21 mouse cellular contexts compared by ENCODE assay signal in genomic region chr16:48890733-48891132, GRCm38 (mm10). TPM values are rescaled to one million over a fixed set of nuclear protein-coding genes. Genes with fewer than 3 reads are reported as not detected.
A peak's percentile ranks its signal among the peaks of the same experiment; 100 is the strongest.
DNase-seq lines count a peak whose midpoint lies in the region; ATAC-seq and TF ChIP-seq lines count a peak whose summit lies in the region.
"Had no signal": no experiment of that assay in that cellular context is flagged by ENCODE, and none has a peak within 500 bp of the region (broad histone marks: within the 10 kb centered on the region; RNA-seq: fewer than 3 reads in every experiment).

No protein-coding gene starts in this region.

- TF ChIP-seq CTCF in lung, embryonic 14.5 days (IDR thresholded peaks at IDR 0.05; ENCODE audit: low read depth): no peak

- H3K4me2 ChIP-seq in embryonic facial prominence, embryonic 14.5 days (ENCODE audit: low read depth, low read length): no peak overlapping the region
- no peak overlapping the region for H3K4me2 ChIP-seq in lung, embryonic 14.5 days
- no peak overlapping the region for H3K4me2 ChIP-seq in hindbrain, embryonic 14.5 days (replicated peaks)
- H3K4me2 ChIP-seq: embryonic facial prominence, embryonic 15.5 days; heart, embryonic 12.5 days; hindbrain, embryonic 15.5 days had no signal

- ATAC-seq in embryonic facial prominence, embryonic 14.5 days (ENCODE audit: low read depth): no peak
- ATAC-seq in lung, embryonic 14.5 days (ENCODE audit: insufficient read depth): peak; percentile 75; the same call in 1 of the 2 replicates
- ATAC-seq in hindbrain, embryonic 14.5 days (ENCODE audit: low FRiP score): no peak
- ATAC-seq: forebrain, embryonic 14.5 days had no signal

- H3K27ac ChIP-seq in embryonic facial prominence, embryonic 14.5 days (replicated peaks; ENCODE audit: low read depth, low read length): no peak overlapping the region
- H3K27ac ChIP-seq in embryonic facial prominence, embryonic 10.5 days (replicated peaks): no peak overlapping the region
- H3K27ac ChIP-seq in lung, embryonic 14.5 days (ENCODE audit: low read depth): no peak overlapping the region
- no peak overlapping the region for H3K27ac ChIP-seq in hindbrain, embryonic 14.5 days
- H3K27ac ChIP-seq: embryonic facial prominence, embryonic 15.5 days; forebrain, embryonic 10.5 days; gastrocnemius, adult 2 months; hindbrain, embryonic 10.5 days; hindbrain, embryonic 15.5 days had no signal

- no peaks in the 10 kb centered on the region for H3K36me3 ChIP-seq in embryonic facial prominence, embryonic 14.5 days (ENCODE audit: control insufficient read depth, insufficient read depth, low read length)
- no peaks in the 10 kb centered on the region for H3K36me3 ChIP-seq in embryonic facial prominence, embryonic 10.5 days (replicated peaks)
- H3K36me3 ChIP-seq in lung, embryonic 14.5 days (ENCODE audit: insufficient read depth): no peaks in the 10 kb centered on the region
- H3K36me3 ChIP-seq in hindbrain, embryonic 14.5 days (replicated peaks; ENCODE audit: control insufficient read depth, insufficient read depth): no peaks in the 10 kb centered on the region
- H3K36me3 ChIP-seq: embryonic facial prominence, embryonic 15.5 days; forebrain, embryonic 10.5 days; heart, embryonic 12.5 days; hindbrain, embryonic 10.5 days; hindbrain, embryonic 15.5 days had no signal

- H3K9ac ChIP-seq in embryonic facial prominence, embryonic 14.5 days (ENCODE audit: low read depth, low read length): no peak overlapping the region
- no peak overlapping the region for H3K9ac ChIP-seq in lung, embryonic 14.5 days
- H3K9ac ChIP-seq in hindbrain, embryonic 14.5 days: no peak overlapping the region
- H3K9ac ChIP-seq: embryonic facial prominence, embryonic 15.5 days; heart, embryonic 12.5 days; hindbrain, embryonic 15.5 days had no signal

- no peaks in the 10 kb centered on the region for H3K9me3 ChIP-seq in embryonic facial prominence, embryonic 14.5 days (ENCODE audit: control insufficient read depth, low read length)
- H3K9me3 ChIP-seq in embryonic facial prominence, embryonic 10.5 days: no peaks in the 10 kb centered on the region
- H3K9me3 ChIP-seq in lung, embryonic 14.5 days (ENCODE audit: low read depth, low read length): no peaks in the 10 kb centered on the region
- no peaks in the 10 kb centered on the region for H3K9me3 ChIP-seq in hindbrain, embryonic 14.5 days (ENCODE audit: control insufficient read depth, low read length)
- H3K9me3 ChIP-seq: embryonic facial prominence, embryonic 15.5 days; forebrain, embryonic 10.5 days; heart, embryonic 12.5 days; hindbrain, embryonic 10.5 days; hindbrain, embryonic 15.5 days had no signal

- no peaks in the 10 kb centered on the region for H3K4me1 ChIP-seq in embryonic facial prominence, embryonic 14.5 days (ENCODE audit: control insufficient read depth, insufficient read depth, low read length)
- H3K4me1 ChIP-seq in embryonic facial prominence, embryonic 10.5 days: no peaks in the 10 kb centered on the region
- no peaks in the 10 kb centered on the region for H3K4me1 ChIP-seq in lung, embryonic 14.5 days (ENCODE audit: insufficient read depth)
- H3K4me1 ChIP-seq in hindbrain, embryonic 14.5 days (replicated peaks; ENCODE audit: control insufficient read depth, insufficient read depth, low read length): no peaks in the 10 kb centered on the region
- H3K4me1 ChIP-seq: embryonic facial prominence, embryonic 15.5 days; forebrain, embryonic 10.5 days; heart, embryonic 12.5 days; hindbrain, embryonic 10.5 days; hindbrain, embryonic 15.5 days had no signal

- DNase-seq in embryonic facial prominence, embryonic 14.5 days (ENCODE audit: low spot score): peak; percentile 2
- no peak for DNase-seq in embryonic facial prominence, embryonic 10.5 days (ENCODE audit: low spot score)
- peak; percentile 49 for DNase-seq in lung, embryonic 14.5 days
- no peak for DNase-seq in lung, postnatal 4 days
- DNase-seq in NIH3T3 (ENCODE audit: low read depth): peak; percentile 21
- no peak for DNase-seq in right cerebral cortex, postnatal 25 days
- DNase-seq in hindbrain, embryonic 14.5 days (ENCODE audit: low spot score): no peak
- DNase-seq: adrenal gland, adult 8-10 months; adrenal gland, postnatal 36 days; cerebellum, adult 8-10 months; cerebellum, postnatal 14 days; gastrocnemius, adult 2 months; gastrocnemius, postnatal 25 days had no signal

- H3K27me3 ChIP-seq in embryonic facial prominence, embryonic 14.5 days (replicated peaks; ENCODE audit: control insufficient read depth, insufficient read depth, low read length): no peaks in the 10 kb centered on the region
- no peaks in the 10 kb centered on the region for H3K27me3 ChIP-seq in embryonic facial prominence, embryonic 10.5 days (replicated peaks; ENCODE audit: low read depth, poor library complexity, severe bottlenecking)
- H3K27me3 ChIP-seq in lung, embryonic 14.5 days (ENCODE audit: insufficient read depth, low read length): no peaks in the 10 kb centered on the region
- H3K27me3 ChIP-seq in hindbrain, embryonic 14.5 days (ENCODE audit: control insufficient read depth, insufficient read depth, low read length): no peaks in the 10 kb centered on the region
- H3K27me3 ChIP-seq: embryonic facial prominence, embryonic 15.5 days; heart, embryonic 12.5 days; hindbrain, embryonic 15.5 days had no signal

- H3K4me3 ChIP-seq in embryonic facial prominence, embryonic 14.5 days (ENCODE audit: low read depth, low read length): no peak overlapping the region
- H3K4me3 ChIP-seq in embryonic facial prominence, embryonic 10.5 days: no peak overlapping the region
- no peak overlapping the region for H3K4me3 ChIP-seq in lung, embryonic 14.5 days (ENCODE audit: low read depth, low read length)
- H3K4me3 ChIP-seq in hindbrain, embryonic 14.5 days (replicated peaks; ENCODE audit: low read length): no peak overlapping the region
- H3K4me3 ChIP-seq: embryonic facial prominence, embryonic 15.5 days; erythroblast, embryonic 14.5 days; forebrain, embryonic 10.5 days; gastrocnemius, adult 2 months; heart, embryonic 12.5 days; hindbrain, embryonic 10.5 days; hindbrain, embryonic 15.5 days had no signal

- WGBS in embryonic facial prominence, embryonic 14.5 days: 62% methylated on average over 2 of the region's 2 CpGs
- 84% methylated on average over 2 of the region's 2 CpGs for WGBS in embryonic facial prominence, embryonic 10.5 days
- 23% methylated on average over 2 of the region's 2 CpGs for WGBS in lung, embryonic 14.5 days
- WGBS in hindbrain, embryonic 14.5 days: 74% methylated on average over 2 of the region's 2 CpGs

RNA-seq across cellular contexts. Expression of gene Retnlg, which starts 18.3 kb away (rescaled TPM):
- 0.74 and 0.76 TPM in 2 replicates for polyA plus RNA-seq in embryonic facial prominence, embryonic 14.5 days (2014; fragmentation: Nextera tagmentation; extraction: Ambion mirVana)
- polyA plus RNA-seq in embryonic facial prominence, embryonic 10.5 days (2016; fragmentation: Nextera tagmentation; extraction: Ambion mirVana): not detected in 2 replicates
- 0.92 TPM in 1 of 2 replicates, not detected in the other for polyA plus RNA-seq in lung, embryonic 14.5 days (2014; fragmentation: Nextera tagmentation; extraction: Ambion mirVana)
- 0.72 TPM in 1 of 2 replicates, not detected in the other for polyA plus RNA-seq in hindbrain, embryonic 14.5 days (2014; fragmentation: Nextera tagmentation; extraction: Ambion mirVana)
- polyA plus RNA-seq: C2C12; erythroblast, embryonic 14.5 days; forebrain, embryonic 10.5 days; forebrain, embryonic 14.5 days; heart, embryonic 12.5 days; hindbrain, embryonic 10.5 days had no signal

RNA-seq across cellular contexts. Expression of gene Retnla, which starts 48.4 kb away (rescaled TPM):
- not detected in 2 replicates for polyA plus RNA-seq in embryonic facial prominence, embryonic 14.5 days (2014; fragmentation: Nextera tagmentation; extraction: Ambion mirVana)
- not detected in 2 replicates for polyA plus RNA-seq in embryonic facial prominence, embryonic 10.5 days (2016; fragmentation: Nextera tagmentation; extraction: Ambion mirVana)
- polyA plus RNA-seq in lung, embryonic 14.5 days (2014; fragmentation: Nextera tagmentation; extraction: Ambion mirVana): 0.46 and 0.67 TPM in 2 replicates
- not detected in 2 replicates for polyA plus RNA-seq in hindbrain, embryonic 14.5 days (2014; fragmentation: Nextera tagmentation; extraction: Ambion mirVana)
- polyA plus RNA-seq: C2C12; embryonic facial prominence, embryonic 15.5 days; erythroblast, embryonic 14.5 days; forebrain, embryonic 10.5 days; forebrain, embryonic 14.5 days; heart, embryonic 12.5 days; hindbrain, embryonic 10.5 days; hindbrain, embryonic 15.5 days had no signal

Comparison
In these comparisons a context has a peak if more than half of its experiments do, and no peak if none do; other contexts are left out.
1. DNase-seq: peak in embryonic facial prominence, embryonic 14.5 days (single experiment), lung, embryonic 14.5 days (single experiment) and NIH3T3 (single experiment); none in embryonic facial prominence, embryonic 10.5 days (single experiment), lung, postnatal 4 days (0 of 2), right cerebral cortex, postnatal 25 days (single experiment) and hindbrain, embryonic 14.5 days (single experiment).